Mouse (Mus musculus): Measurements from ENCODE around the gene Myo9a. TPM values are rescaled to one million over a fixed set of nuclear protein-coding genes. Genes with fewer than 3 reads are reported as not detected.
A peak's percentile ranks its signal among the peaks of the same experiment; 100 is the strongest.
"Not testable (repeated sequence)": the region's sequence is repeated elsewhere in the genome, so short reads cannot be mapped to it uniquely, and the experiment has no call there.

Gene Myo9a
- total RNA-seq, 2 experiments from 2014 or later: 11.9 to 13.6 TPM

DNA sequence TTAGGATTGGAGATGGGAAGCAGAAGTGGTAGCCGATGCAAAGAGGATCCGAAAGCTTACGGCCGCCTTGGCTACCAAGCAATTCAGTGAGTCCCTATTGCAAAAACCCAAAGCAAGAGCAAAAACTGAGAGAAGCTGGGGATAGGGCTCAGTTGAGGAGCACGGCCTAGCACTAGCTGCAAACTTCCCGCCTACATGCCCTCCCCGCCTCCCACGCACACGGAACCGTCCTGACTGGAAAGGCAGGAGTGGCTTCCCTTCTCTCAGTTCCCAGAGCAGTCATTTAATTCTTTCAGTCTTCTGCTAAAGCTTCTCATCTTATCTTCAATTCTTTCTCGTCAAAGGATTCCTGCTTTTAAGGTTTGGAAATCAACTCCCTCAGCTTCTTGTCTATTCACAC lies 1.7 kb upstream of the Myo9a start:
- intact Hi-C loops (cut with DNase I): no loop called here
- DNase-seq (ENCODE audit: low spot score): no peak

DNA sequence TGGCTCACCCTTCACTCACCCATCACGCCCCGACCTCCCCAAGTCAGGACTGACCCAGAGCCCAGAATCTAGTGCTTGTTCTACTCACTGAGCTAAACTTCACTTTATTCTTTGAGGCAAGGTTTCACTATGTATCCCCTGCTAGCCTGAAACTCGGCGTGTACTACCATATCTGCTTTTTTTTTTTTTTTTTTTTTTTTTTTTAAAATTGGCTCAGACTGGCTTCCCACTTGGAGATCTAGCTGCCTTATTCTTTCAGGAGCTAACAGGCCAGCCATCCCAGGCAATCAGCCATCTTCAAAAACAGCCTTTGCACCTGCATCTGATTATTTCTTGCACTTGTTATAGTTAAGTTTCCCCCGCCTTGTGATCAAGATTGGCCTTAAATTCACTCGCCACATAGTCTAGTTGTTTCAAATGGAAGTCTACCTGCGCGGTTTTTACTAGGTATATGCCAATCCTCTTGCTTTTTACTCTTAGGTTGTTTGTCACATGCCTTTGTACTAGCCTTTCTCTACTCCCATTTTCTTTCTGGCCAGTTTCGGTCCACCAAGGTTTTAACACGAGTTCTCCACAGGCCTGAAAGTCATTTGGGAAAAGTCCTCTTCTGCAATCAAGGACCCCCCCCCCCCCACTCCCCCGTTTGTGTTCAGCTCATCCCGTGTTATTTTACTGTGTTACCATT lies 973 bp upstream of the Myo9a start:
- intact Hi-C loops (cut with DNase I): loop anchor here (5.0 kb wide), 1 partner anchor 92 kb away; the partner anchor contains the start of gene Pkm
- no peak for DNase-seq (ENCODE audit: low spot score)

DNA sequence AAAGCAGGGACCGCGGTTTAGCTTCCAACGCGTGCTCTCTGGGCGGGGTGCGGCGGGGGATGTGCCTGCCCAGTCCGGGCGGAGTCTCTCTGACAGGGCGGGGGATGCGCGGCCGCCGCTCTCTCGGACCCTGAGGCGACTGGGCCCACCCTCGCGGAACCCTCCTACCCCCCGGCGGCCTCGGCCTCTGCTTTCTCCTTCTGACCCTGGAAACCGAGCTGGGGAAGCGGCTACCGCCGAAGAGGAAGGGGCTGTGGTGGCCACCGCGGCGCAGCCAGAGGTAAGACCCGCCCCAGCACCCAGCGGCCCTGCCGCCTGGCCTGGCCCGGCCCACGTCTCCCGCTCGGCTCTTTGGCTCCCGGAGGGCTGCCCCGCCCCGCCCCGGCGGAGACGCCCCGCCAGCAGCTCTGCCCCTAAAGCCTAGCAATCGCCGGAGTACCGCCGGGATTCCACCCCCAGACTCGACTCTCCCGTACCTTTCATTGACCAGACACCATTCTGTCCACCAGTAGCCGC lies 428 bp downstream of the Myo9a start:
- intact Hi-C loops (cut with DNase I): loop anchor here (5.0 kb wide), 1 partner anchor 94 kb away; the partner anchor contains the start of gene Pkm
- DNase-seq (ENCODE audit: low spot score): peak; percentile 87

DNA sequence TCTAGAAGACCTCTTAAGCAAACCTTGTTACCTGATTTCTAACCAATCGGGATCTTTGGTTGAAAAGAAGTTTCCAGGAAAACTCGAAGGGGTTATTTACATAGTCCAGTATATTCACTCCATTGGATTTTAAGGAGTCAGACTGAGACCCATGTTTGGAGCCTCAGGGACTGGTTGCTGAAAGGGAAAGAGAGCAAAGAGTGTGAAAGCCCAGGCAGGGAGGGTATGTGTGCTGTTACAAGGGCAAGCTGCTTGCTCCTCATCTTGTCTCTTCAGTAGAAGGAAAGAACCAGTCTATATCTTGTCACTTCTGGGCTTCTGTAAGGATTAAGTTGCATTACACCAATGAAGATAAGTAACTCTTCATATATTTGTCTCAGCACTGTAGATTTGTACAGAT lies 1.3 kb downstream of the Myo9a start:
- DNase-seq (ENCODE audit: low spot score): no peak
- intact Hi-C loops (cut with DNase I): loop anchor here (5.0 kb wide), 1 partner anchor 95 kb away; the partner anchor contains the start of gene Pkm

DNA sequence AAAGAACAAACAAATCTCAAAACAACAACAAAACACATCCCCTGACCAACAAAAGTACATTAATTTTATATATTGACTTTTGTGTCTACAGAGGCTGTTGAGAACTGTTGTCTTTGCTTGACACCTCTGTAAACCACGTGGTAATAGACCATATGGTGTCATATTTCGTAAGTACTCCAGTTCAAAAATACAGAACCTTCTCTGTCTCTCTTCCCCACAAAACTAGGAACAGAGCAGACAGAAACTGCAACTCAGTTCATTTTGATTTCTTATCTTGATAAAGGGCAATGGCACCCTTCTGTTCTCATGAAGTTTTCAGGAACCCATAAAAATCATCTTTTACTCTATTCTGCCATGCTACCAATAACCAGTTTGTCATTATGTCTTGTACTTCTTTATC lies 4.5 kb downstream of the Myo9a start:
- intact Hi-C loops (cut with DNase I): no loop called here

GRCm38 (mm10) chr9:59757016-59757415 lies 6.3 kb downstream of the Myo9a start:
- intact Hi-C loops (cut with DNase I); DNase-seq (ENCODE audit: low spot score): not testable (repeated sequence)

More for the DNA sequence above, 4.5 kb downstream of the Myo9a start:
- DNase-seq (ENCODE audit: low spot score): no peak

DNA sequence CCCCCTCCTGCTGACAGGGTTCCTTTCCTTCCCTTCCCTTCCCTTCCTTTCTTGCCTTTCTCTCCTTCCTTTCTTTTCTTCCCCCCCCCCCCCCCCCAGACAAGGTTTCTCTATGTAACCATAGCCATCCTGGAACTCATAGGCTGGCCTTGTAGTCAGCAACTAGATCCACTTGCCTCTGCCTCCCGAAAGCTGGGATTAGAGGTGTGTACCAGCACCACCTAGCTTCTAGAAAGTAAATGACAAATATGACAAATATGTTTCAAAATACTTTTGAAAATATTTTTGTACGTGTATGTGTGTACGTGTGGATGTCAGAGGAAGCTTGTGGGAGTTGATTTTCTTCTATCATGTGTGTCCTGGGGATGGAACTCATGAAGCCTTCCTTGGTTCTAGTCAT lies 9.8 kb downstream of the Myo9a start:
- no peak for DNase-seq (ENCODE audit: low spot score)

GRCm38 (mm10) chr9:59766966-59767461 lies 16.3 kb downstream of the Myo9a start:
- DNase-seq (ENCODE audit: low spot score); intact Hi-C loops (cut with DNase I): not testable (repeated sequence)

More for the DNA sequence above, 9.8 kb downstream of the Myo9a start:
- intact Hi-C loops (cut with DNase I): loop anchor here (5.0 kb wide), 1 partner anchor 38 kb away; no protein-coding TSS in a partner anchor

DNA sequence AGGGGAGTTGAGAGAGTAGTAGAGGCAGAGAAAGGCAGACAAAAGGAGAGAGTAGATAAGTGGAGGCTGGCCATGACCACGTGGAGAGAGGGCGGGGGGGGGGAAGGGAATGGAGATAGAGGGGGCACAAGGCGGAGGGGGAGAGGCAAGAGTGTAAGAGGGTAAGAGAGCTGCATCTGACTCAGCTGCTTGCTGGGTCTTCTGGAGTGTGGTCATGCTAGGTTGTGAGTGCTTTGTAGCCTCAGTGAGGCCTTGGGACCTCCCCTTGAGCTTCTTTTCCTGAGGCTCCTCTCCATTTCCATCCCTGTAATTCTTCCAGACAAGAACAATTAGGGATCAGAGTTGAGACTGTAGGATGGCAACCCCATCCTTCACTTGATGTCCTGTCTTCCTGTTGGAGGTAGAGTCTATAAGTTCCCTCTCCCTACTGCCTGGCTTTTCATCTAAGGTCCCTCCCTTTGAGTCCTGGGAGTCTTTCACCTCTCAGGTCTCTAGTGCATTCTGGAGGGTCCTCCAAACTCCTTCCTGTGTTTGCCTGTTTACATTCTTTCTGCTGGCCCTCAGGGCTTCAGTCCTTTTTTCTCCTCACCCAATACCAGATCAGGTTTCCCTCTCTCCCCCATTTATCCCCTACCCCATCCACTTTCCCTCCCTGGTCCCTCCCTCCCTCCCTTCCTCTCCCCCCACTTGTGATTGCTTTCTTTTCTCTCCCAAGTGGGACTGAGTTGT lies 55.5 kb downstream of the Myo9a start:
- DNase-seq (ENCODE audit: low spot score); intact Hi-C loops (cut with DNase I): not testable (repeated sequence)

GRCm38 (mm10) chr9:59884551-59884950 lies 133.9 kb downstream of the Myo9a start:
- intact Hi-C loops (cut with DNase I): no loop called here
- DNase-seq (ENCODE audit: low spot score): no peak

GRCm38 (mm10) chr9:59903382-59903781 lies 152.7 kb downstream of the Myo9a start:
- no peak for DNase-seq (ENCODE audit: low spot score)
- intact Hi-C loops (cut with DNase I): no loop called here

DNA sequence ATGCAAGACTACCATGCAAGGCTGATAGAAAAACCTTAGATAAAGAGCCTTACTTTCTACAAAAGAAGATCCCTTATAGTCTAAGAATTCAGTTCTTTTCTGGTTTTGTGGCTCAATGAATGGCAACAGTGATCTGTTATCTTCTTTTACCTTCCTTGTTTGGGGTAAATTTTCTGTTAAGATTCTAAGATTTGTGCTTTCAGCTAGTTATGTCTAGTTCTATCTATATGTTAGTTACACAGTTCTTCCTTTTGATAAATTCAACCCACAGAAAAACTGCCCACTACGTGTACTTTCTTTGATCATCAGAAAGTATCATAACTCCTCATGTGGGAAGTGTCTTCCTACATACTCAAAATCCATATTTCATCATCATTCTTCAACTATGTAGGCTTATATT lies 164.1 kb downstream of the Myo9a start:
- DNase-seq (ENCODE audit: low spot score): no peak
- intact Hi-C loops (cut with DNase I): no loop called here

- DNase-seq (ENCODE audit: low spot score): no peak
- intact Hi-C loops (cut with DNase I): no loop called here
Observed at GRCm38 (mm10) chr9:59930248-59930647, 179.6 kb downstream of the Myo9a start.

DNA sequence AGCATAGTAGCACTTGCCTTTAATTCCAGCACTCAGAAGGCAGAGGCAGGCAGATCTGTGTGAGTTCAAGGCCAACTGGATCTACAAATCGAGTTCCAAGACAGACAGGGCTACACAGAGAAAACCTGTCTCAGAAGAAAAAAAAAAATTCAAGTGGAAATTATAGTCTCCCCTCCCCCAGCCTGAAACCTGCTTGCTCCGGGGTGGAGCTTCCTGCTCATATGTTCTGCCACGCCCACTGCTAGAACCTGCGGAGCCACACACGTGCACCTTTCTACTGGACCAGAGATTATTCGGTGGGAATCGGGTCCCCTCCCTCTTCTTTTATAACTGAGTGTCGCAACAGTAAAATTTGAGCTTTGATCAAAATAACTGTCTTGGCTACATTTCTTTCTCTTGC lies 185.2 kb downstream of the Myo9a start:
- intact Hi-C loops (cut with DNase I); DNase-seq (ENCODE audit: low spot score): not testable (repeated sequence)

DNA sequence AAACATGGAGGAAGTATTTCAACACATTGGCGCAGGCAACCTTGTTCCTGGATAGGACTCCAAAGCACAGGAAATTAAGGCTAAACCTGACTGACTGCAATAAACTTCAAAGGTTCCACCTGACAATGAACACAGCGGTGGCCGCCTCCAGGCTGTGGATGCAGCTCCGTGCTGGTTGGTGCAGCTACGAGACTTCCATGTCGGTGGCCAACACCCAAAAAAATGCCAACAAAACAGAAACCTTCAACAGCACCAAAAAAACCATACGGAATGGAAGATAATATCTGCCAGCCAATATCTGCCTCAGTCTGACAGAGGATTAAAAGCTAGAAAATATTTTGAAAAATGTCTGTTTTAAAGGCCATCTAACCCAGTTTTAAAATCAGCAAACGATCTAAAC lies 187.8 kb downstream of the Myo9a start:
- intact Hi-C loops (cut with DNase I): no loop called here
- no peak for DNase-seq (ENCODE audit: low spot score)

- no peak for DNase-seq (ENCODE audit: low spot score)
- intact Hi-C loops (cut with DNase I): no loop called here
Observed at GRCm38 (mm10) chr9:59939691-59940090, 189.0 kb downstream of the Myo9a start.

DNA sequence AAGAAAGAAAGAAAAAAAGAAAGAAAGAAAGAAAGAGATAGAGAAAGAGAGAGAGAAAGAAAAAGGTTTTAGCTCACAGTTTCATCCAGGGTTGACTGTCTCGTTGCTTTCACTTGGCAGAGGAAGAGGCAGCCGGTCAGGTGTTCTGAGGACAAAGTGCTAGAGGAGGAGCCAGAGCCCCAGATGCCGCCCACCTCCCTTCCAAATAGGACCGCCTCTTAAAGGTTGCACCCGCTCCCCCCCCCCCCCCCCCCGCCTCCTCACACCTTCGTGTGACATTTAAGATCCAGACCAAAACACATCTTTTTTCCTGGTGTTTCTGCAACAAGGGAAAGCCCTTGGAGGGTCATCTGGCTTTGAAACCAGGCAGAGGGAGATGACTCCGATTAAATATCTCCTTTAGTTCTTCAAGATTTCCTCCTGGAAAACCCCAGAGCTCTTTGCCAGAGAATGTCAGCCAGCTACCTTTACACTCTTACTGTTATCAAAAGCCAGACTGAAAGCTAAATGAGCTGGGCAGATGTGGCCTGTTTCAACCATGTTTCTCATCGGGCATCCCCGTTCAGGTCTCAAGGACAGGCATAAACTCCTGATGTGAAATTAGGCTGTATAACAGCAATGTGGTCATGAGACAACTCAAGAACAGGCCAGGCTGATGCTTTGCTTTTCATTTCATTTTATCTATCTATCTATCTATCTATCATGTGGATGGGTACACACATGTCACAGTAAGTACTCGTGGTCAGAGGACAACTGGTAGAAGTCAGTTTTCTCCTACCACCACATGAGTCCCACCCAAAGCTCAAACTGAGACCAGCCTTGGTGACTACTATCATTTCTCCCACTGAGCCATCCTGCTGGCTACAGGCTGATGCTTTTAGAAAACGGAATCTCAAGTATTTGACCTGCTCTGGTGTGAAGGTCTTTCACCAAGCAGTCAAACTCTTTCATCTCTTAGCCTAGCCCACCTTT lies 190.5 kb downstream of the Myo9a start:
- intact Hi-C loops (cut with DNase I): no loop called here

DNA sequence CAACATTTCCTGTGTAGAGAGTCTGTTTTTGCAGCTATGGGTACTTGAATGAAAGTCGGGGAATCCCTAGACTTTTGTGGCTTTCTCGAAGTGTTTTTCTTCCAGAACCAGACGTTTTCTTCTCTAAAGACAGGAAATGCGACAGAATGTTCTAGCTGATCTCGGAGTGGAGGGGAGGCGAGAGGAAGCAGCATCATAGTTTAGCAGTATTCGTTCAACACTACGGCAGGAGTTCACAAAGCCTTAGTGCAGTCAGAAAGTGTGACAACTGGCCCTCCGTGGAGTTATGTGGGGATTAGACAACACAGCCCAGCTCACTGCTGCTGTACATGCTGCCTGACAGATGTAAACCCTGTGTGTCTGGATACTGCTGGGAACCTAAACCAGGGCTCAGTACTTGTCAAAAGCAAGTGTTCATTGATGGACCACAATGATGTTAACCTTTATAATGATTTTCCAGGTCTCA lies 191.2 kb downstream of the Myo9a start:
- DNase-seq (ENCODE audit: low spot score): no peak
- intact Hi-C loops (cut with DNase I): no loop called here

More for the DNA sequence above, 190.5 kb downstream of the Myo9a start:
- DNase-seq (ENCODE audit: low spot score): no peak

- intact Hi-C loops (cut with DNase I): no loop called here
- DNase-seq (ENCODE audit: low spot score): no peak
Observed at GRCm38 (mm10) chr9:59942501-59943085, 191.9 kb downstream of the Myo9a start.
